Comparison of ENCODE assay signal across 17 mouse cellular contexts in genomic region chr17:5985271-5985670, GRCm38 (mm10).
"Had no signal": no experiment of that assay in that cellular context is flagged by ENCODE, and none has a peak within 500 bp of the region (broad histone marks: within the 10 kb centered on the region; RNA-seq: fewer than 3 reads in every experiment).

No protein-coding gene starts in this region.

- H3K9ac ChIP-seq: kidney, embryonic 15.5 days; liver, embryonic 15.5 days; midbrain, embryonic 12.5 days had no signal

- H3K4me2 ChIP-seq: kidney, embryonic 15.5 days; liver, embryonic 11.5 days; liver, embryonic 15.5 days; midbrain, embryonic 12.5 days had no signal

- DNase-seq: kidney, adult 2 months; kidney, postnatal 25 days; lung, adult 2 months; lung, postnatal 10 days; right cerebral cortex, postnatal 4 days; spleen, adult 18-20 months; thymus, adult 2 months; thymus, postnatal 25 days had no signal

- H3K4me3 ChIP-seq: kidney, embryonic 15.5 days; left cerebral cortex, adult 2 months; limb, embryonic 10.5 days; liver, embryonic 15.5 days; megakaryocyte, embryonic 14.5 days; midbrain, embryonic 12.5 days had no signal

- ATAC-seq: midbrain, embryonic 16.5 days had no signal

- H3K4me1 ChIP-seq: liver, embryonic 15.5 days had no signal

- H3K36me3 ChIP-seq: kidney, embryonic 15.5 days; limb, embryonic 10.5 days; liver, embryonic 15.5 days; midbrain, embryonic 12.5 days had no signal

- H3K27ac ChIP-seq: kidney, embryonic 15.5 days; left cerebral cortex, adult 2 months; limb, embryonic 10.5 days; liver, embryonic 15.5 days; macrophage; midbrain, embryonic 12.5 days had no signal

- H3K27me3 ChIP-seq: kidney, embryonic 15.5 days; liver, embryonic 15.5 days; midbrain, embryonic 12.5 days had no signal

- H3K9me3 ChIP-seq: kidney, embryonic 15.5 days; limb, embryonic 10.5 days; liver, embryonic 15.5 days; midbrain, embryonic 12.5 days had no signal
